Mouse (Mus musculus) embryonic stem cell, embryonic (primary cell): ENCODE data around the gene Pank2.

ENCODE experiments used
- CTCF ChIA-PET, 4 experiments: fragments of 300-600 bp in 2 of 4; fragments of 350-600 bp in 2 of 4; sonication (Branson Sonifier 250); formaldehyde crosslinking; loops; one replicate each; lab custom pipeline; 2022; ENCODE audit warnings: inconsistent platforms in 2 of 4; lab: Charles Lee
- POLR2A ChIA-PET, 4 experiments: fragments of 300-600 bp in 2 of 4; fragments of 350-600 bp in 2 of 4; sonication (Branson Sonifier 250); formaldehyde crosslinking; loops; one replicate each; lab custom pipeline; 2022; ENCODE audit warnings: antibody characterized with exemption in 4 of 4, inconsistent platforms in 1 of 4; lab: Charles Lee

Pank2 gene

DNA sequence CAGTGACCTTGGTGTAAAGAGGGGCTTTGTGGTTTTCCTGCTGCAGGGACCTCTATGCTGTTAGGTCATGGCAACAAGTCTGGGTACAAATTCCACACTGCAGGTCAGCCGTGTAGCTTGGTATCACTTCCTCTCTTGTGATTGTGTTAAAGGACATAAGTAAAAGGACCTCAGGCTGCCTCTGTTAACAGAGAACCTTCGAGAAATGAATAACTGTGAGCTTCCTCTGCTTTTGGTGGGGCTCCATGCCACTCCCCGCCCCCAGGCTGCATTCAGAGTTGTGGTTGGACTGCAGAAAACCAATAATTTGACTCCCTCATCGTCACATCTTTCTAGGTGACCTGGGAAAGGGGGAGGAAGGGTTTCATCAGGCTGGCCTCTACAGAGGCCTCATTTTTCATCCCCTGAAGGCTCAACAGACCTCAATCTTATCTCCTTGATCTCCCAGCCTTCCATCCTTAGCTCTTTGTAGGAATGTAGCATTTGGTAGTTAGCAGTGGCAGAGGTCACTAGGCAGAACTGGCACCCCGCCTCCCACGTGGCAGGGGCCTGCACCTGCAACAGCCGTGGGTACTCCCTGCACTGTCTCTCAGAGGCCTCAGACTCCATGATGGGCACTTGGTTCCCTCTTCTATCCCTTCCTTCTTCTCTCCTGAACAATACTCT lies 27.2 kb upstream of the Pank2 start:
- POLR2A ChIA-PET, result interaction anchor here in 3 of 4 experiments (0.9 to 10.1 kb wide), 28 partner anchors 9 to 140 kb away, joined by 3 to 112 read pairs (median 6); partner anchors contain the start of genes Pank2 (in 2 of the 3), 1700037H04Rik (in 1 of the 3), Ap5s1 (in 1 of the 3) and Cdc25b (in 1 of the 3)
- CTCF ChIA-PET, result interaction anchor here in 2 of 4 experiments (0.6 to 3.4 kb wide), 3 partner anchors 25 to 31 kb away, joined by 3 to 22 read pairs (median 11); partner anchors contain the start of gene Pank2 (in 1 of the 2)

DNA sequence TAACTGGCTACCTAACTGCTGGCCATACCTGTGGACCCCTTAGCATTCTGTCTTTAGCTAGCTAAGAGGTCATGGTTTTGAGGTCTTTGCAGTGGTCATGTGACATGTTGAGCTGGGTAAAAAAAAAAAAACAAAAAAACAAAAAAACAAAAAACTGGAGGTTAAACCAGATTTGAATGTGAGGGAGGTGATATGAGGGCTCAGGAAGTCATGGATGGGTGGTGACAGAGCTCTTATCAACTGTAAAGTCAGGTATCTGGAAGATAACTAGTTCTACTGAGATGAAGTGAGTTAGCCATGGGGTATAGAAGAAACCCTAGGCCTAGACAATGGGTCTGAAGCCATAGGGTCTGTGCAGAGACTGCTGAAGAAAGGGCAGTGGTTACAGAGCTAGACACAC lies 20.1 kb upstream of the Pank2 start:
- POLR2A ChIA-PET, result interaction anchor here in 2 of 4 experiments (0.9 to 3.1 kb wide), 7 partner anchors 9 to 78 kb away, joined by 3 to 14 read pairs (median 4); partner anchors contain the start of gene Mavs (in 2 of the 2)

GRCm38 (mm10) chr2:131242929-131243328 lies 19.4 kb upstream of the Pank2 start:
- CTCF ChIA-PET, result interaction anchor here in 1 of 4 experiments (0.6 kb wide), 1 partner anchor 17 kb away, joined by 3 read pairs; no protein-coding TSS in a partner anchor
- POLR2A ChIA-PET, result interaction anchor here in 2 of 4 experiments (0.9 to 3.1 kb wide), 9 partner anchors 10 to 83 kb away, joined by 3 to 14 read pairs (median 4); partner anchors contain the start of gene Mavs (in 2 of the 2)

More for the DNA sequence above, 20.1 kb upstream of the Pank2 start:
- CTCF ChIA-PET, result interaction anchor here in 1 of 4 experiments (0.6 kb wide), 2 partner anchors 269 to 531 kb away, joined by 3 read pairs; no protein-coding TSS in a partner anchor

DNA sequence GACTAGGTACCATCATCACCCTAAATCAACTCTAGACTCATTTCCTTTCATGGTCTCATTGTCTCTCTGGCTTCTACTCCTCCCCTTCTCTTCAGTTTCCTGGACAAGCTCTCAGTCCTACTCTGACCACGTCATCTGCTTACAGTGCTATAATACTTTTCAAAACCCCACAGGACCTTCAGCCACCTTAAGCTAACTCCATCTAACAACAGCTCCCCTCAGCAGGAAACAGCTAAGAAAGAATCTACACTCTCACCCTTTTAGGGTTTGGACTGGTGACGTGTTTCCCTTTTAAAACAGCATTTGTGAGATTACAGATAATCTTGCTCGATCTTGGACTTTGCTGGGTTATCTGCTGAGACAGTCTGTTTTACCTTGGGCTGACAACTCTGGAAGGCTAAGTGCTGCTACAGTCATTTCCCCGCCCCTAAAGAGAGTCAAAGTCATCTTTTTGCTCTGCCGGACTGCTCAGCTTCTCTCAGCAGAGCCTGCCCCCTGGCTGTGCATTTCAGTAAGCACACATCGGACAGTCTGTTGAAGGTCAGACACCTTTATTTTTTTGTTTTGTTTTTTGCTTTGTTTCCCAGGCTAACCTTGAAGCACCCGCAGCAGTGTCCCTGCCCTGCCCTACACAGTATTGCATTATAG lies 8.5 kb upstream of the Pank2 start:
- ChIA-PET POLR2A (interaction anchor here in 3 of 4 experiments (0.5 to 7.6 kb wide), 18 partner anchors 8 to 159 kb away, joined by 3 to 75 read pairs (median 5); partner anchors contain the start of genes Pank2 (in 3 of the 3), Mavs (in 2 of the 3), Cdc25b (in 1 of the 3) and Spef1 (in 1 of the 3)), CTCF (interaction anchor here (0.6 to 2.4 kb wide), 25 partner anchors 8 to 509 kb away, joined by 3 to 11 read pairs (median 4); partner anchors contain the start of genes Mavs (in 1 of the 4) and Pank2 (in 1 of the 4))

DNA sequence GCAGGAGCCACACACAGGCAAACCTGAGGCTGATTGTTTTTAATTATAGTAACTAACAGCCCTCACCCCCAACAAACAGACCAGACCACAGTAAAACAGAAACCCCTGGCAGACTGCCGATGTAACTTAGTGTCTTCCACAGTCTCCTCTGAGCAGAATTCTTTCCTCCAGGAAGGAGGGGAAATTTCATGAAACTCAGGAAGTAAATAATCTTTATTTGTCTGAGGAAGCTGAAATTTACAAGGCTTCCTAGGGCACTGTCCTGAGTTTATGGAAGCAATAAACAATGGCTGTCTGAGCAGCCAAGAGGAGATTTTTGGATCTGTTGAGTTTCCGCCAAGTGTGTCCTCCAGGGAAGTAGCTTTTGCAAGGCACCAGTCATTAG lies 8.0 kb upstream of the Pank2 start:
- POLR2A ChIA-PET, result interaction anchor here in 2 of 4 experiments (0.9 to 7.6 kb wide), 14 partner anchors 8 to 198 kb away, joined by 3 to 75 read pairs (median 5); partner anchors contain the start of genes Mavs (in 2 of the 2) and Pank2 (in 2 of the 2)
- CTCF ChIA-PET, result interaction anchor here (0.6 to 2.4 kb wide), 26 partner anchors 8 to 510 kb away, joined by 3 to 11 read pairs (median 4); partner anchors contain the start of genes Cdc25b (in 1 of the 4), Mavs (in 1 of the 4), Pank2 (in 1 of the 4) and Spef1 (in 1 of the 4)

DNA sequence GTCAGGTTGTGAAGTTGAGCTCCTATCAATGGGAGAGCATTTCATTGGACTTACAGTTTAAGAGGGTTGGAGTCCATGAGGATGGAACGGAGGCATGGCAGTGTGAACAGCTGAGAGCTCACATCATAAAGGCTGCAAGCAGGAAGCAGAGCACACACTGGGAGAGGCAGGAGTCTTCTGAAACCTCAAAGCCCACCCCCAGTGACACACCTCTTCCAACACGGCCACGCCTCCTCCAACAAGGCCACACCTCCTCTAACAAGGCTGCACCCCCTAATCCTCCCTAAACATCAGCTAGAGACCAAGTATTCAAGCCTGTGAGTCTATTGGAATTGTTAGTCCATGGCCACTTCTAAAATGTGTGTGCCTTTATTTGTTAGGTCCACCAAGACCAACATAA lies 6.6 kb upstream of the Pank2 start:
- POLR2A ChIA-PET, result interaction anchor here (0.6 to 7.6 kb wide), 50 partner anchors 7 to 774 kb away, joined by 3 to 75 read pairs (median 4); partner anchors contain the start of genes Mavs (in 3 of the 4), 1700037H04Rik (in 2 of the 4), Cdc25b (in 2 of the 4) and Cenpb (in 2 of the 4)
- CTCF ChIA-PET, result interaction anchor here in 3 of 4 experiments (0.6 to 2.4 kb wide), 19 partner anchors 10 to 867 kb away, joined by 3 to 9 read pairs (median 4); partner anchors contain the start of genes 1700037H04Rik (in 1 of the 3), Cdc25b (in 1 of the 3), Mavs (in 1 of the 3) and Spef1 (in 1 of the 3)

DNA sequence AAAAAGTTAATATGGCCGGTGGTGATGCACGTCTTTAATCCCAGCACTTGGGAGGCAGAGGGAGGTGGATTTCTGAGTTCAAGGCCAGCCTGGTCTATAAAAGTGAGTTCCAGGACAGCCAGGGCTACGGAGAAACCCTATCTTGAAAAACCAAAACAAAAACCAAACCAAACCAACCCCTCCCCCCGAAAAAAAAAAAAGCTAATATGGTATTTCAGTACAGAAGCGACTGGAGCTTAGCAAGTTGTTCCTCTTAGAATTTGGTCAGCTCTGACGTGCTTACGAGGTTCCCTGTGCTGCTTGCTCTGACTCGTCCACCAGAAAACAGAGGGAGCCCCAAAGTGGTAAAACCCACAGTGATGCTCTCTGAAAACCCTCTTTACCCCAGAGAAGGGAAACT lies 3.6 kb upstream of the Pank2 start:
- POLR2A ChIA-PET, result interaction anchor here in 2 of 4 experiments (0.7 to 2.0 kb wide), 3 partner anchors 75 to 99 kb away, joined by 3 to 5 read pairs (median 3); partner anchors contain the start of gene 1700037H04Rik (in 1 of the 2)
- CTCF ChIA-PET, result interaction anchor here in 1 of 4 experiments (0.6 kb wide), 1 partner anchor 674 kb away, joined by 4 read pairs; no protein-coding TSS in a partner anchor

- ChIA-PET POLR2A (interaction anchor here in 3 of 4 experiments (0.7 to 4.8 kb wide), 23 partner anchors 8 to 165 kb away, joined by 3 to 36 read pairs (median 7); partner anchors contain the start of genes 1700037H04Rik (in 2 of the 3), Mavs (in 2 of the 3), Ap5s1 (in 1 of the 3) and Cdc25b (in 1 of the 3)), CTCF (interaction anchor here in 3 of 4 experiments (0.7 to 1.4 kb wide), 4 partner anchors 9 to 284 kb away, joined by 3 read pairs; partner anchors contain the start of gene Rnf24 (in 1 of the 3))
Observed at GRCm38 (mm10) chr2:131260544-131261307, 1.6 kb upstream of the Pank2 start.

DNA sequence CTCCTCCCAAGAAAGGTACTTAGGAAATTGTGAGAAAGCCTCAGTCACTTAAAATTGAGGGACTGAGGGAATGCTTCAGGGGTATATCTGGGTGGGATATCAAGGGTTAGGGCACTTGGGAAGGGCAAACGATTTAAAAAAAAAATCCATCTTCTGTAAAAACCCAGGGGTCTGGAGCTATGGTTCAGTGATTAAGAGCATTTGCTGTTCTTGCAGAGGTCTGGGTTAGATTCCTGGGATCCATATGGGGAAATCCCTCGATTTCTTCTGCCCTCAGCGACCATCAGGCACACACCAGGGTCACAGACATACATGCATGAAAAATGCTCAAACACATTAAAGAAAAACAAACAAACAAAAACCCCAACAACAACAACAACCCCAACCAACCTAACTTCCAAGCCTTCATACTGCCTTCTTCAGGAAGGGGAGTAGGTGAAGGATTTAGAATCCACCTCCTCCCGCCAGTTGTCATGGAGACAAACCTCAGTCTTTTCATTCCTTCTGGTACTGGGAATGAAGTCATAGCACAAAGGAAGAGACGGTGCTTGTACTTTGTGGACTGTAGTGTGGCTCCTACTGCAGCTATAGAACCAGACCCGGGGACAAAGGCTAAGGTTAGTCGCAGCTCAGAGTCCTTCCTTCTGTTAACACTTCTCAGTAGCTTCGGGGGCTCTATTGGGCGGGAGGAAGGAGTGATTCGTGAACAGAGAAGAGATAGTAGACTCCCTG lies 648 bp upstream of the Pank2 start:
- POLR2A ChIA-PET, result interaction anchor here (0.5 to 4.8 kb wide), 48 partner anchors 8 to 739 kb away, joined by 3 to 36 read pairs (median 5); partner anchors contain the start of genes 1700037H04Rik (in 3 of the 4), Mavs (in 2 of the 4), Rnf24 (in 2 of the 4) and Cdc25b (in 1 of the 4)

DNA sequence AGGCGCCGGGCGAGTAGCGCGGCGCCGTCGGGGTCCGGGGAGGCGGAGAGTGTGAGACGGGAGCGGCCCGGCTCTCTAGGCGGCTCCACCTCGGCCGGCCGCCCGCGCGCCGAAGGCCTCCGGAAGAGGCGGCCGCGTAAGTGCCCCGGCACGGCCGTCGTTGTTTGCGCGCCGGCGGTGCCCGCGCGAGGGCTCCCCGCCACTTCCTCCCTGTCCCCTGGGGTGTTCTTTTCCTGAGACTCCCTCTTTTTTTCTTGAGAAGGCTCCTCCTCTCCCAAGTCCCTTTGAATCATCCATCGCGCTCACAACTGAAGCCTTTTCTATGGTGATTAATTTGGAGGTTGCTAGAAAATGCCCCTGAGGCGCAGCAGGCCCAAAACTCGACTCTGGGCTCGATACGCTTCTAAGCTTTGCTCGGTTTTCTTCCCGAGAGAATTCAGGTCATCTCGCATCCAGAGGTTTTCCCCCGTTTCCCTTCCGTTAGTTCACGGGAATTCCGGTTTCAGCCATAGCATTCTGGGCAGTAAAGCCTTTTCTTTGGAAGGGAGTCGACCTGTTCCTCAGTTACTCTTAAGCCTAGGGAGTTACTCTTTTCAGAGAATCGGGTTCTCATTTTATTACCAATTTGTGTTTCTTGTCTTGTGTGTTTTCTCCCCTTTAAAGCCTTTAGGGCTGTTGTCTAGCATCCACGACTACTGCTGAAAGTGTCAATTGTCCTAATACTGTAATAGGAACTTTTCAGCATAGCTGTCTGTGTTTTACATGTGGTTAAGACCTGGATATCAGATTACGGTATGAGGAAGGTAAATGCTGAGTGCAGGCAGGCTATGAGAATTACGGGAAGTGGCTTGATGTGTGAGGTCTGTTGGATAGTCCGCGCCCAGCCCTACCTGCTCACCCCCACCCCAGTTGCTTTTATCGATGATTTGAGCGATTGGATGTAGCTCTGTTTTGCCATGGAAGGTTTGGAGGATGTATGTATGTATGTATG lies 680 bp downstream of the Pank2 start:
- CTCF ChIA-PET, result interaction anchor here in 2 of 4 experiments (1.0 to 1.8 kb wide), 8 partner anchors 8 to 282 kb away, joined by 3 to 5 read pairs (median 3); partner anchors contain the start of genes 1700037H04Rik (in 1 of the 2), Cdc25b (in 1 of the 2) and Spef1 (in 1 of the 2)
- POLR2A ChIA-PET, result interaction anchor here (0.6 to 4.8 kb wide), 51 partner anchors 8 to 740 kb away, joined by 3 to 36 read pairs (median 5); partner anchors contain the start of genes 1700037H04Rik (in 3 of the 4), Mavs (in 3 of the 4), Cdc25b (in 2 of the 4) and Rnf24 (in 2 of the 4)

More for the DNA sequence above, 648 bp upstream of the Pank2 start:
- CTCF ChIA-PET, result interaction anchor here (0.5 to 1.8 kb wide), 12 partner anchors 8 to 546 kb away, joined by 3 to 5 read pairs (median 3); partner anchors contain the start of genes 1700037H04Rik (in 1 of the 4), Cdc25b (in 1 of the 4), Rnf24 (in 1 of the 4) and Spef1 (in 1 of the 4)

GRCm38 (mm10) chr2:131264027-131264426 lies 1.7 kb downstream of the Pank2 start:
- CTCF ChIA-PET, result no interaction called here
- POLR2A ChIA-PET, result interaction anchor here (0.6 to 4.8 kb wide), 19 partner anchors 10 to 475 kb away, joined by 3 to 36 read pairs (median 4); partner anchors contain the start of gene Mavs (in 3 of the 4)

DNA sequence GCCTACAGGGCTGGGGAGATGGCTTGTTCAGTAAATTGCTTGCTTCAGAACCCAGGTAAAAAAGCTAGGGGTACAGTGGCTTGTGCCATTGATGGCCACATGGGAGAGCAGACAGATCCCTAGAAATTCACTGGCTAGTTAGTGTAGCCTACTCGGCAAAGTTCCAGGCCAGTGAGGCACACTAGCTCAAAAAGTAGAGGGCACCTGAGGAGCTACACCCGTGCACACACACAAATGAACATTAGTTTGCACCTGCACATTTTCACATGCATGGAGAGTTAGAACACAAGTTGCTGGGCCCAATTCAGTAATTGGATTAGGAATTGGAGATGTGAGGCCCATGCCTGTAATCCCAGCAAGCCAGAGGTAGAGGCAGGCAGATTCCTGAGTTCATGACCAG lies 2.8 kb downstream of the Pank2 start:
- POLR2A ChIA-PET, result interaction anchor here in 3 of 4 experiments (0.6 to 4.8 kb wide), 8 partner anchors 9 to 98 kb away, joined by 3 to 36 read pairs (median 4); partner anchors contain the start of gene Mavs (in 2 of the 3)

GRCm38 (mm10) chr2:131275493-131275892 lies 13.2 kb downstream of the Pank2 start:
- CTCF ChIA-PET, result interaction anchor here in 1 of 4 experiments (0.6 to 0.9 kb wide), 2 partner anchors 22 to 268 kb away, joined by 3 to 4 read pairs; no protein-coding TSS in a partner anchor
- POLR2A ChIA-PET, result interaction anchor here in 2 of 4 experiments (0.6 to 3.8 kb wide), 6 partner anchors 12 to 130 kb away, joined by 3 to 28 read pairs (median 3); partner anchors contain the start of gene Pank2 (in 2 of the 2)

More for the DNA sequence above, 2.8 kb downstream of the Pank2 start:
- CTCF ChIA-PET, result interaction anchor here in 1 of 4 experiments (1.3 kb wide), 1 partner anchor 10 kb away, joined by 3 read pairs; no protein-coding TSS in a partner anchor

- ChIA-PET POLR2A (interaction anchor here in 2 of 4 experiments (0.9 to 1.4 kb wide), 5 partner anchors 12 to 105 kb away, joined by 3 read pairs; partner anchors contain the start of gene Rnf24 (in 2 of the 2)), CTCF (interaction anchor here in 1 of 4 experiments (0.9 kb wide), 1 partner anchor 221 kb away, joined by 3 read pairs; no protein-coding TSS in a partner anchor)
Observed at GRCm38 (mm10) chr2:131276722-131277121, 14.4 kb downstream of the Pank2 start.
